Mouse (Mus musculus): ENCODE data around the gene Hoxa2. TPM values are rescaled to one million over a fixed set of nuclear protein-coding genes. Genes with fewer than 3 reads are reported as not detected.

Gene Hoxa2
- polyA plus RNA-seq, 1 experiment: 2.9 TPM

DNA sequence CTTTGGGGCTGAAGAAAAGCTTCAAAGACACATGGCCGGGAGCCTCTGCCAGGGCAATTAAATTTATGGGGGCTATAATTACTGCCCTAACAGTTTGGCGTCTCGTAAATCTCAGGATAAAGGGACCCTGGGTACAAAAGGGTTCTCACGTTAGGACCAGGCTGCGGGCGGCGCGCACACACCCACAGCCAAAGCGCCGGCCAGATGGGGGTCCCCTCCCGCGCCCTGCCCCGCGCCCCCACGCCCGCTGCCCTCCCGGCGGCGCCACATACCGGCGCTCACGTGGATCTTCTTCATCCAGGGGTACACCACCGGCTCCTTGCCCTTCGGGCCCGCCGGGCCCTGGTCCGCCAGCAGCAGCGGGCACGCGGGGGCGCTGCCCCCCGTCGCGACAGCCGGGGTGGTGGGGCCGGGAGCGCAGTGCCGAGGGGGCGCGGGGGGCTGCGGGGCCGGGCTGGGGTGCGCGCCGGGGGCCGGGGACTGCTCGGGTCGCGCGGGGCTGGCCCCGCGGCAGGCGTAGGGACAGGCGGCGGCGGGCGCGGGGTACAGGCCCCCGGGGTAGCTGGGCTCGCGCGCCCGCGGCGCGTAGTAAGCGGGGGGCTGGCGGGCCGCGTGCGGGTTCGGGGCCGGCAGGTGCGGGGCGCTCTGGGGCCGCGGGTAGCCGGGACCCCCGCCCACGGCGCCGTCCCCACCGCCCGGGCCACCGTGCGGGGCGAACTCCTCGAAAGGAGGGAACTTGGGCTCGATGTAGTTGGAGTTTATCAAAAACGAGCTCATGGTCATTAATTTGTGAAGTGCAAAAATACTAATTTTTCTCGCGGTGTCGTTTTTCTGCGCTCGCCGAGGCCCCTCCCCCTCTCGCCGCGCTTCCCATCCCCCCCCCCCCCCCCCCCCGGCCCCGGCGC lies 26.5 kb upstream of the Hoxa2 start, which contains the start of gene Hoxa4:
Gene Hoxa4, minus strand, starts transcription at position 848 of the 905 bp plus-strand sequence.
- peaks cover 15% of the 10 kb centered on the region for H3K4me1 ChIP-seq (ENCODE audit: control insufficient read depth, insufficient read depth, insufficient read length, low read length)
- H3K4me3 ChIP-seq (ENCODE audit: insufficient read depth, low read depth, low read length): peak within 1 kb of the TSS; percentile 98
- H3K27ac ChIP-seq (replicated peaks; ENCODE audit: low read depth, low read length): peak within 1 kb of the TSS; percentile 93

DNA sequence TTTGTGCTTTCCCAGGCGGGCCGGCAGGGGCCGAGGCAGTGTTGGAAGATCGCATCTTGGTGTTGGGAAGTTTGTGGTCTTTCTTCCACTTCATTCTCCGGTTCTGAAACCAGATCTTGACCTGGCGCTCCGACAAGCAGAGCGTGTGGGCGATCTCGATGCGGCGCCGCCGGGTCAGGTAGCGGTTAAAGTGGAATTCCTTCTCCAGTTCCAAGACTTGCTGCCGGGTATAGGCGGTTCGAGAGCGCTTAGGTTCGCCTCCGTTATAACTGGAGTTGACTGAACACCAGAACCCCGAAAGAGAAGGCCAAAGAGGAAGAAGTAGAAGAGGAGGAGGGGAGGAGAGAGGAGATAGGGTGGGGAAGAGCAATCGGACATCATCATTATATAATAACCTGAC lies 25.8 kb upstream of the Hoxa2 start:
- H3K27ac ChIP-seq (replicated peaks; ENCODE audit: low read depth, low read length): peak overlapping the region; percentile 93
- H3K4me1 ChIP-seq (ENCODE audit: control insufficient read depth, insufficient read depth, insufficient read length, low read length): peaks cover 17% of the 10 kb centered on the region
- peak overlapping the region; percentile 85 for H3K4me3 ChIP-seq (ENCODE audit: insufficient read depth, low read depth, low read length)

DNA sequence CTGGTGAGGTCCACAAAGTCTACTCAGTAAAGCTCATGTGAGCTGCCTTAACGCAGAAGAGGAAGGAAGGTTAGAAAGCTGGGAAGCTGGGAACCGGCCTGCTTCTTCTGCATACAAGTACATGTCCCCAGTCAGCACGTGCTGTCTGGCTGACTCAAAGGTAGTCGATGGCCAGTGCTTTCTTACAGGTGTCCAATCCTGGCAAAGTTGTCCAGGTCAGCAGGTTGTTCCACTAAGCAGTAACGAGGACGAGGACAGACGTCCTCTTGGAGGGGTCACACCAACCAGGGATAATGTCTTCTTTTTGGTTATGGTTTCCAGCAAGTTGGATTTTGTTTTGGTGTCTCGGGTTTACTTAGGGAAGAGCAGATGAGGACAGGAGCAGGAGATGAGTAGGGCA lies 25.3 kb upstream of the Hoxa2 start:
- Histone ChIP-seq H3K4me1 (ENCODE audit: control insufficient read depth, insufficient read depth, insufficient read length, low read length) (peaks cover 17% of the 10 kb centered on the region), H3K4me3 (ENCODE audit: insufficient read depth, low read depth, low read length) (peak overlapping the region; percentile 85), H3K27ac (replicated peaks; ENCODE audit: low read depth, low read length) (peak overlapping the region; percentile 93)

DNA sequence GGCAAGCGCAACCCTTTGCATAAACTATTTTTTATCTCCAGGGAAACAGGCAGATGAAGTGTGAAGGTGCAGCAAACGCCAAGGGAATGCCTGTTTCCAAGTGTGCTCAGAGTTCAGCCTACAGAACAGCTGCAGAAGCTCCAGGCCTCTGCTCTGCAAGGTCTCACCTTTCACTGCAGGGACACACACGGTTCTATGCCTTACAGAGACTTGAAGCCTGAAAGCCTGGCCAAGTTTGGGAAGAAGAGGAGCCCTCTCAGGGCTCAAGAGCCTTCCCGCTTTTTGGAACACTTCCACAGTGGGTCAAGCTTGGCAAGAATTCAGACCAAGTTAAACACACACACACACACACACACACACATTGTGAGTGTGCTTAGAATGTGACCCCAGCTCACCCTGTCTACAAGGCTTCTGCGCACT lies 24.6 kb upstream of the Hoxa2 start:
- peak overlapping the region; percentile 73 for H3K27ac ChIP-seq (replicated peaks; ENCODE audit: low read depth, low read length)

DNA sequence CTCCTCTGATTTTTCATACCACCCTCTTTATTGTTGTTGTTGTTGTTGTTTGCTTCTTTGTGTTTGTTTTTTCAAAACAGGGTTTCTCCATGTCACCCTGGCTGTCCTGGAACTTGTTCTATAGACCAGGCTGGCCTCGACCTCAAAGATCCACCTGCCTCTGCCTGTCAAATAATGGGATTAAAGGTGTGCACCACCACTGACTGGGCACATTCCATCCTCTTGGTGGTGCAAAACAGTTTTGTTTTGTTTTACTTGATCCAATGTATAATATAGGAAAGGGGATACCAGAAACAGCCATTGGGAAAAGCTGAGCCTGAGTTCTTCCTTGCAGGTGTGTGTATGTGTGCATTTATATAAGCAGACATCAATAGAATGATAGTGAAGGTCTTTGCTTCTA lies 21.9 kb upstream of the Hoxa2 start:
- Histone ChIP-seq H3K4me1 (ENCODE audit: control insufficient read depth, insufficient read depth, insufficient read length, low read length) (peaks cover 24% of the 10 kb centered on the region), H3K27ac (replicated peaks; ENCODE audit: low read depth, low read length) (no peak overlapping the region), H3K4me3 (ENCODE audit: insufficient read depth, low read depth, low read length) (no peak overlapping the region)

More for the DNA sequence above, 24.6 kb upstream of the Hoxa2 start:
- H3K4me3 ChIP-seq (ENCODE audit: insufficient read depth, low read depth, low read length): peak overlapping the region; percentile 13; the same call in 1 of the 2 replicates
- peaks cover 22% of the 10 kb centered on the region for H3K4me1 ChIP-seq (ENCODE audit: control insufficient read depth, insufficient read depth, insufficient read length, low read length)

DNA sequence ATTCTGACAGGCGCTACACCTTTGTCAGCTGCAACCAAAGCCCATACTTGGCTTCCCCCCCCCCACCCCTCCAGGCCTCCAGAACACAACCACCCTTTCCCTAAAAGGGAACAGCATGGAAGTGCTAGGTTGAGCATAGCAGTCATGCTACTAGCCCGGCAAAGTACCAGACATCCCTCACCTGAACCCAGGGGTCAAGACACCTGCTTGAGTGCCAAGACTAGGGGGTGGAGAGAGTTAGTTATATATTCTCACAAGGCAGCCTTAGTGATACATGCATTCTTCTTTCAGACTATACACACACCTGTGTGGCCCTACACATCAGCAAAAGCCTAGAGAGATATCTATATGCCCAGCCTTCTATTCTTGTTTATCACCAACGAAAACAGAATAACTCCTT lies 21.2 kb upstream of the Hoxa2 start:
- Histone ChIP-seq H3K4me3 (ENCODE audit: insufficient read depth, low read depth, low read length) (no peak overlapping the region), H3K27ac (replicated peaks; ENCODE audit: low read depth, low read length) (0 out of 2 replicates have a peak overlapping the region, but pooled peaks have one; percentile 16), H3K4me1 (ENCODE audit: control insufficient read depth, insufficient read depth, insufficient read length, low read length) (peaks cover 28% of the 10 kb centered on the region)

DNA sequence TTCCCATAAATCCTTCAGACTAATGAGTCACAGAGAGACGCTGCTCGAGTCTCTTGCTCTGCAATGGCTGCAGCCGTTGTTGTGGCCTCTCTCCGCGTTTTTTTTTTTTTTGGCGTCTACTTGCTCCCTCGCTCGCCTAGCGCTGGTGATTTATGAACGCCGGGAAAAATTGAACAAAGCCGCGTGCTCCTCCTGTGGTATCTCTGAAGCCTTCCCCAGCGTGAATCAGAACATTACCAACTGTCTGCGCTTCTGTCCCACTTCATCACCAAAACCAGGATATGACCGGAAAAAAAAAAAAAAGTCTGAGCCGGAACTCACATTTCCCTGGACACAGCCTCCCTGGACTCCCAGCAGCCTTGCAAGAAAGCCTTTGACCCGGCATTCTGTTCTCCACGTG lies 20.6 kb upstream of the Hoxa2 start:
- peak overlapping the region; percentile 16 for H3K27ac ChIP-seq (replicated peaks; ENCODE audit: low read depth, low read length)
- H3K4me3 ChIP-seq (ENCODE audit: insufficient read depth, low read depth, low read length): peak overlapping the region; percentile 51
- H3K4me1 ChIP-seq (ENCODE audit: control insufficient read depth, insufficient read depth, insufficient read length, low read length): peaks cover 29% of the 10 kb centered on the region

DNA sequence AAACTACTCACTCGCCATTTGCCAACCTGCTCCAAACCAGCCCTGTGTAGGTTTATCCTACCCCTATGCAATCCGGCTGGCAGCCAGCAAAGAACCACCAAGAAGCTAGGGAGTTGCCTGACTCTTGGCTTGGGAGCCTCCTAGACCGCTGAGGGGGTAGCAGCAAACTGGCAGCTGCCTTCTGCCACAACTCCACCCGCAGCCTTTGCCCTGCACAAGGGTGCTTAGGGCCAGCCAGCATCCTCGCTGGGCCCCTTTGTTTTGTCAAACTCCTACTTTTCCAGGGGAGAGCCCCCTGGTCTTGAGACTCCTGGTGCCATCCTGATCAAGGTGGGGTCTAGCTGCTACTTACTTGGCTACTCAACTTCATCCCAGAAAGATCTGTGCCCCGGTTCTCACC lies 20.0 kb upstream of the Hoxa2 start:
- H3K27ac ChIP-seq (replicated peaks; ENCODE audit: low read depth, low read length): no peak overlapping the region
- no peak overlapping the region for H3K4me3 ChIP-seq (ENCODE audit: insufficient read depth, low read depth, low read length)
- peaks cover 25% of the 10 kb centered on the region for H3K4me1 ChIP-seq (ENCODE audit: control insufficient read depth, insufficient read depth, insufficient read length, low read length)

DNA sequence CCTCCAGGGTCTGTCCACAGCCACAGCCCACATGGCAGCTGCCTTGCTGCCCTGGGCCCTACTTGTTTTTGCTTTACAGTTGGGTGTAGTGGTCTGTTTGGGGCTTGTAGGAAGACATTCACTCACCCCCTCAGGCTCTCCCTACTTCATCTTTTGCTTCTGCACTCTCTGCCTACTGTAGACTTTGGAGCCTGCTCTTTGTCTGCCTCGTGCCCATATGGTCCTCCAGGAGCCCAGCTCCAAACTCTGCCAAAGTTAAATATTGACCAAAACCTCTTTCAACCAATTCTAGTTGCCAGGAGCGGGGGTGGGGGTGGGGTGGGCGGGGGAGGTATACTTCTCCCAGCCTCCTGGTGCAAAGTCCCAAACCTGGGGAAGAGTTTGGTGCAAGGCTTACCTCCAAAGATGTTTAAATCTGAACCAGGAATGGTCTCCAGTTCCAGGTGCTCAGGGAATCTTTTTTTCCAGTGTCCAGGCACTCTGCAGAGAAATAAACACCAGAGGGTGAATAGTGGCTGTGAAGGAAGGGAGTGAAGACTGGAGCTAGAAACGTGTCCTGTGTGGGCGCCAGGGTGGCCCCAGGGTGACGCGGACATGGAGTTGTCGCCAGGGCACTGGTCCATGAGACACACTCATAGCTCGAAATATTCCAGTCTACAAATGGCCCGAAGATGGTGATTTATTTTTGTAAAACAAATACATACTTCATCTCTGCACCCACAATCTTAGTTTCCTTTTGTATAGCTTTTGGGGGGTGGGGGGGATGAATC lies 18.9 kb upstream of the Hoxa2 start:
- Histone ChIP-seq H3K27ac (replicated peaks; ENCODE audit: low read depth, low read length) (no peak overlapping the region; the same call in 1 of the 2 replicates), H3K4me3 (ENCODE audit: insufficient read depth, low read depth, low read length) (peak overlapping the region; percentile 23; the same call in 1 of the 2 replicates), H3K4me1 (ENCODE audit: control insufficient read depth, insufficient read depth, insufficient read length, low read length) (peaks cover 28% of the 10 kb centered on the region)

DNA sequence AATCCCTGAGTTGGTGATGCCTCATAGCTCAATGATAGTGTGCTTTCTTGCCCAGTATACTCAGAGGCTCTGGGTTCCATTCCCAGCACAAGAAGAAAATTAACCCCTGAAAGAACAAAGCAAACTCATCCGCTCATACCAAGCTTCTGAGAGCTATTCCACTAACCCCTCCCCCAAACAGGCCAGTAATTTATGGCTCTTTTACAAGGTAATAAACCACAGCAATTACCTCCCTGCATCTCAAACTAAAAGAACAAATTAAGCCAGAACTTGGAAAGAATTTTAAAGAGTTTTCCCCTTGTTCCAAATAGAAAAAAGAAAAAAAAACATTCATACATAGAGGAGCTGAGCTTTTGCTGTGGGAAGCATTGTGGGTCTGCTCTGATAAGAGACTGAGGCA lies 18.2 kb upstream of the Hoxa2 start:
- Histone ChIP-seq H3K27ac (replicated peaks; ENCODE audit: low read depth, low read length) (no peak overlapping the region), H3K4me3 (ENCODE audit: insufficient read depth, low read depth, low read length) (peak overlapping the region; percentile 23; the same call in 1 of the 2 replicates), H3K4me1 (ENCODE audit: control insufficient read depth, insufficient read depth, insufficient read length, low read length) (peaks cover 30% of the 10 kb centered on the region)

DNA sequence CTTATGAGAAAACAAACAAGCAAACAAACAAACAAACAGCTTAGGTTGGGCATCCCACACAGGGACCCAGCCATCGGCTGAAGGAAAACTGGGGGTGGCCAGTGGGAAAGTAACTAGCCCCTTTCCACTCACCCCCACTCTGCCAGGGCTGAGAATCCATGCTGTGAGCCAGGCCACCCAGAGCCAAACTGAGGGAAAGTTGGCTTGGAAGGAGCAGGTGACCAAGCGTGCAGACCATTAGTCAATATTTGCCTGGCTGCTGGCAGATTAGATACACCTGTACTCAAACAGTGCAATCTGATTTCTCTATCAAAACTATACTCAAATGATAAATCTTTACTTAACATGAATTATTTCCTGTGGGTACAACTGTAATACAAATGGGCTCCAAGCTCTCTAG lies 17.4 kb upstream of the Hoxa2 start:
- no peak overlapping the region for H3K4me3 ChIP-seq (ENCODE audit: insufficient read depth, low read depth, low read length)
- no peak overlapping the region for H3K27ac ChIP-seq (replicated peaks; ENCODE audit: low read depth, low read length)
- peaks cover 31% of the 10 kb centered on the region for H3K4me1 ChIP-seq (ENCODE audit: control insufficient read depth, insufficient read depth, insufficient read length, low read length)

DNA sequence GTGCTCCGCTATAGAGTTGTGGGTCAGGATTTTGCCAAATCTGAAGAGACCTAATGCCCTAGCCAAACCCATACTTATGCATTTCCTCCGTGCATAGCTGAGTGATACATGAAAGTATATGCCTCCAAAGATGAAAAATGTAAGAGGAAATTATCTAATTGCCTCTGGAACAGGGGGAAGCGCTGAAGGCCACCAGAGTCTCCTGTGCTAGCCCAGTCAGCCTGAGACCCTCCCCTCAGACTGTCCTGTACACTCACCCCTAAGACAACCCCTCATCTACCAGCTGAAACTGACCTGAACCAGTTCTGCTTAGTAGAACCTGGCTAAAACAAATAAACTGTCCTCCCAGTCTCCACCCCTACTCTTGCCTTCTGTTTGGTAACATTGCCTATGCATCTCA lies 16.1 kb upstream of the Hoxa2 start:
- Histone ChIP-seq H3K27ac (replicated peaks; ENCODE audit: low read depth, low read length) (peak overlapping the region; percentile 60), H3K4me1 (ENCODE audit: control insufficient read depth, insufficient read depth, insufficient read length, low read length) (peaks cover 30% of the 10 kb centered on the region), H3K4me3 (ENCODE audit: insufficient read depth, low read depth, low read length) (peak overlapping the region; percentile 46)

DNA sequence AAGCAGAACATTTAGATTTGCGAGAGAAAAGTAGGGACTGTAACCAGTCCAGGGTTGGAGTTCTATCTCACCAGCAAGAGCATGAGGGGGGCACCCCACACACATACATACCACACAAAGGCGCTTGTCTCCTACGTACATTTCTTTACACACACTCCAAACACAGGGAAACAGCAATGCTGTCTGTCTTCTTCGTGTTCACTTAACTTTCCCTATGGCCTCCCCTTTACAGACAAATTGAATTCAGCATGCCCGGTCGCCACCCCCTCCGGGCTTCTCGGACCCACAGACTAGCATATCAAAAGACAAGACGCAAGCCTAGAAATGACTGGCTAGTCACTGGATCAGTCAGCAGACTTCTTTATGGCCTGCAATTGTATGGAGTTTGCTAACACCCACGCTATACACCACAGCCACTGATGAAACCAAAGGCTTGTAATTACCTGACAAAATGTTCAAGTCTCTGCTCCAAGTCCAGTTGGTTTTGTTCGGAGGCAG lies 15.6 kb upstream of the Hoxa2 start:
- peak overlapping the region; percentile 60 for H3K27ac ChIP-seq (replicated peaks; ENCODE audit: low read depth, low read length)
- peaks cover 29% of the 10 kb centered on the region for H3K4me1 ChIP-seq (ENCODE audit: control insufficient read depth, insufficient read depth, insufficient read length, low read length)
- H3K4me3 ChIP-seq (ENCODE audit: insufficient read depth, low read depth, low read length): peak overlapping the region; percentile 46

DNA sequence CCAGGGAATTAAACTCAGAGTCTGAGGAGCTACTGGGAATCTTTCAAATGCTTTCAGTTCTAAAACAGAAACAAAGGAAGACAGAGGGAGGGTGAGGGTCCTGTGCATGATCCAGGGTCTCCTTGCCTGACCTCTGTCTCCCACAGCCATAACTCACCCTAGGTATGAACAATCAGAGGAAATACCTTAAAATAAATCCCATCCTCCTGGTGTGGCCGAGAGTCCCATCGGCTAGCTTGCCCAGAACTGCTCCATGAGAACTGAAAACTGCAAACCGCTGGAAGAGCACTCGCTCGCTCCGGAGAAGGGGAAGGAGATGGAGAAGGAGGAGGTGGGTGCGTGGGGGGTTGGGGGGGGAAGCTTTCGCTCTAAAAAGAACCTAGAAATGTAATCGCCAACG lies 15.1 kb upstream of the Hoxa2 start:
- peak overlapping the region; percentile 46 for H3K4me3 ChIP-seq (ENCODE audit: insufficient read depth, low read depth, low read length)
- peaks cover 28% of the 10 kb centered on the region for H3K4me1 ChIP-seq (ENCODE audit: control insufficient read depth, insufficient read depth, insufficient read length, low read length)
- H3K27ac ChIP-seq (replicated peaks; ENCODE audit: low read depth, low read length): peak overlapping the region; percentile 89
